Mouse (Mus musculus) lung, postnatal 0 days (tissue): Measurements from ENCODE around the gene Angptl4.

Experiments used
- CTCF ChIP-seq: IDR thresholded peaks from 2 replicates; pipeline ENCODE4 v1.5.1; 2016; ENCODE audit warnings: antibody characterized with exemption, mild to moderate bottlenecking
- EP300 ChIP-seq: IDR thresholded peaks from 2 replicates; pipeline ENCODE4 v1.6.1; 2016; ENCODE audit warnings: antibody characterized with exemption, mild to moderate bottlenecking, control low read depth

DNA sequence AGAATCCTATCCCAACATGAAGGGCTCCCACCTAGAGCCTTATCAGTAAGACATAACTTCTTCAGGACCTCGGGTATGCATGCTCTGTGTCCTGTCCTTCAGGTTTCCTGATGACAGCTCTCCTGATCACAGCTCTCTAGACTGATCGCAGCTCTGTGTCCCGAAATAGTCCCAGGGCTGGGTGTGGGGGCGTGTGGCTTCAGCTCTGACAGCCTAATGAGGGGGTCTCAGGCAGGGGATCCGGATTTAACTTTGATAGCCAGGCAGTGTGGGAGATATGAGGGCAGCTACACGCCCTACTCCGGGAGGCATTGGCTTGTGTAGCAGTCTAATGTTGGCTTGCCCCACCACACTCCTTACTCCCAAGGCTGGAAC is 29.5 kb upstream of the Angptl4 start:
- TF ChIP-seq CTCF (no peak), EP300 (no peak)
